Mouse (Mus musculus) CD4-positive helper T cell, adult 2 months (primary cell): ENCODE measurements at regions not wholly inside any gene's neighbourhood (a gene's known extent, or its start where the extent isn't known, plus 50 kb on each side); places are given as distances from the start of the nearest gene placed in this dataset.

ENCODE experiments used
- DNase-seq: peaks from one replicate; pipeline ENCODE4 v3.0.0-alpha.2; 2012; ENCODE audit warnings: low read depth, missing footprints, low spot score

- DNase-seq, result no peak
These were observed 173.5 kb upstream of the Itga4 start for GRCm38 (mm10) chr2:79081769-79082168.

GRCm38 (mm10) chr2:79086280-79086679 is 168.9 kb upstream of the Itga4 start:
- DNase-seq, result no peak

DNA sequence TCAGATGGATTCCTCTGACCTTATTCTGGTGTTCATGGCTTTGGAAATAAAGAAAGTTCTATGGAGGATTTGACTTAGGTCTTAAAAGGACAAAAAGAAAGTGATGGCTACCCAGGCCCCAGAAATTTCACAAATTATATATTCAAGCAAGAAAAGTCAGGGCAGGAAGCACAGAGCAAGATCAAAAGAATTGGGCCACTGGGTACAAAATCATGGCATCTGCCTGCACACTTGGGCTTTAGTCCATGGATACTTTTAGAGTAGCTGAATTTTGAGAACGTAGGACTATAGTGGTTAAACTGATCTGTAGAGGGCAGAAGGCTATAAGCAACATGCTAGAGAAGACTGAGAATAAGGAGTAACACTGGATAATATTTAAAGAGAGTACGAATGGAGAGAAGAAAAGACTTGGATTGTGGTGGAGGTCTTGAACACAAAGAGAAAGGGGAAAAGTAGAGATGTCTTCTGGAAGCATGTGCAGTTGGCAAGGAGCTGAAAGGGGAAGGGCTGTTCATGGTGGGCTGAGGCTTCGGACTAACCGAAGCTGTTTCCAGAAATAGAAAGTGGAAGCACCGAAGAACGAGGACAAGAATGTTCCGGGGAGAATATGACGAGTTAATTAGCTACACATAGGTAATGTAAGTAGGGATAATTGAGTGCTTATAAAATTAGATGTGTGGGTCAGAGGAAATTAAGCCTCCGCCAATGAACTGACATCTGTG is 168.2 kb upstream of the Itga4 start:
- DNase-seq, result peak; percentile 38

DNA sequence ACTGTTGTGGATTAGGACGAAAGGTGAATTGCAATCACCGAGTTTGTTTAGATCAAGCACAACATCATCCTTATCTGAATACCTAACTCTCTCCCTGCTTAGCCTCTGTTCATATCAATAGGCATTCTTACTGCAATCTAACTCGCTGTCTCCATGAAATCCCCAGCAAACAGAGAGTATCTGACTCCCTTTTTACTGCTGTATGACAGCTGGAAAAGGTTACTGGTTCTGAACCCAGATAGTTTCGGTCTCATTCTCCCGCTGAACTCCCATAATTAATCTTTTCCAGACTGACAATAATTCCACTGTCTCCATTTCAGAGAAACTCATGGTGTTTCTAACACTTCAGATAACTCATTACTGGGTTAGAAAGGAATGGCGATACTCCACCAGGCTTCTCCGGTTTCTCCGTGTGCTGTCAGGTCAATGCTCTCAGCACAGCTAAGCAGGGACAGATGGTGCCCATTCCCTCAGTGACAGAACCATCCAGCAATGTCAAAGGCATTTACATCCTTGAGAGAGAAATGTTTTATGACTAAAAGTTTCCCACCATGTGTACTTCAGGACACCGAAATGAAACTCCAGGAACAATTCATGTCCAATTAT is 167.5 kb upstream of the Itga4 start:
- DNase-seq, result no peak

DNA sequence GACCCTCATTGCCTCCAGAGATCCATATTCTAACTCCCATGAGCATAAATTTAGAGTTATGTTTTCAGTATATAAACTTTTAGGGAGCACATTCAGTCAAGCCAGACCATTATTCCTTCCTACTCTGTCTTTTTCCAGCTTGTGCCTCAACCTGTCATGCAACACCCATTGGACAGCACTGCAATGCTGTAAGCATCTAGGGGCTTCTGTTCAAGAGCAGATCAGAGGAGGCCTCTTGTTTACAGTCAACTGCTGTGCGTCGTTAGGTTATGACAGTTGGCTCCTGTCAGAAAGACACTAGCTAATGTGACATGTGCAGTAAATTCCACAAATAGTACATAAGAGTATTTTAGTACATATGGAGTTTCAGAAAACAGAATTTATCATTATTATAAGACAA is 165.0 kb upstream of the Itga4 start:
- no peak for DNase-seq

DNA sequence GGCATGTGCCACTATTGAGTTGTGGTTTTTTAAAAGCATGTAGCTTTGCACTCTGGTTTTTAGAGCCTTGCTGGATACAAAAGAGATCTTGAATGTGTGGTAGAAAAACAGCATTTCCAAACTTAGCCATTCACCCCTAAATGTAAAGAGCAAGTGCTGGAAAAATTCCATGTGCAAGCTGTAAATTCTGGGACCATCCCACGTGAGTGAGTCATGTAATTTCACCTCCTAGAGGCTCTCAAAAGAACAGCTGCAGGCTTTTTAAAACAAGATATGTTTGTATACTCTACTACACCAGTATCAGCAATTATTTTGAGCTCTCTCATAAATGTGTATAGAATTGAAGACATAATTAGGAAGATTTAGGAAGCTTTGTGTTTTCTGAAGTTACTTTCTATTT is 160.9 kb upstream of the Itga4 start:
- no peak for DNase-seq

GRCm38 (mm10) chr2:79096532-79097251 is 158.5 kb upstream of the Itga4 start:
- DNase-seq, result no peak

GRCm38 (mm10) chr2:79099601-79100000 is 155.6 kb upstream of the Itga4 start:
- DNase-seq, result no peak

GRCm38 (mm10) chr2:79111673-79112072 is 143.6 kb upstream of the Itga4 start:
- DNase-seq, result no peak

GRCm38 (mm10) chr2:79112076-79112475 is 143.2 kb upstream of the Itga4 start:
- DNase-seq, result no peak

DNA sequence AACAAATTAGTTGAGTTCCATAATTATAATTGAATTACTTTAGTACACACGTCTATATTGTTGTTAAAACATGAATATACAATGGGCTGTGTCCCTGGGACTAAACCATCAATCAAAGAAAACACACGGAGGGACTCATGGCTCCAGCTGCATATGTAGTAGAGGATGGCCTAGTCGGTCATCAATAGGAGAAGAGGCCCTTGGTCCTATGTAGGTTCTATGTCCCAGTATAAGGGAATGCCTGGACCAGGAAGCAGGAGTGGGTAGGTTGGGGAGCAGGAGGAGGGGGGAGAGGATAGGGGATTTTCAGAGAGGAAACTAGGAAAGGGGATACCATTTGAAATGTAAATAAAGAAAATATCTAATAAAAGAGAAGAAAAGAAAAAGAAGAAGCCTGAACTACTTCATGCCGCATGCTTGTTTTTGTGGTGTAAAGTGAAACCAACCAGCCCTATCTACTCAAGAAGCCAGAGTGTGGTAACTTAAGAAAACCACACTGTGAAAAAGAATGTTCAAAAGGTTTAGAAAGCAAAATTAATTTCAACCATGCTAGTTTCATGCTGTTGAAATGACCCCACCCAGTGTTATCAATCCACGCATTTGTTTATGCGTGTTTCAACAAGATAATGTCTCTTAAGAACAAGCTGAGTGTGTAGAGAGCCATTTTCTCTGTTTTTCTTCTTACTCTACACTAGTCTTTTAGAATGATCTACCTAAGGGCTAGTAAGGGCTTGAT is 134.4 kb upstream of the Itga4 start:
- DNase-seq, result peak; percentile 70

DNA sequence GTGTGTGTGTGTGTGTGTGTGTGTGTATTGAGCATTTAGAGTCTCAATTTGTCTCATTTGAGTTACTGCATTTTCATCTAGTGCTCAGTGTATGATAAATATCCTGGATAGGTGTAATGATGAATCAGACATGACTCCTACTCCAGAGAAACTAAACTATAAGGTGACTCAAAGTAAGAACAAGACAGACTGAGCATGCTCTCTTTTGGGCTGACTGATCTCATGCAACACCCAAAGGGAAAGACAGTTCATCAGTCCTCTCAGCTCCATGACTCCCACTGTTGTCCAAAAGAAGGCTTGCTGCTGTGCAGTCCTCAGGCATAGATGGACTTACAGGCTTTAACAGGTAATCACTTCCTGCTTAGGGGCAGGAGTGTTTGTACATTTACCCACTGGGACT is 132.7 kb upstream of the Itga4 start:
- DNase-seq, result no peak

- peak; percentile 78 for DNase-seq
These were observed 130.8 kb upstream of the Itga4 start for GRCm38 (mm10) chr2:79124272-79124976.

DNA sequence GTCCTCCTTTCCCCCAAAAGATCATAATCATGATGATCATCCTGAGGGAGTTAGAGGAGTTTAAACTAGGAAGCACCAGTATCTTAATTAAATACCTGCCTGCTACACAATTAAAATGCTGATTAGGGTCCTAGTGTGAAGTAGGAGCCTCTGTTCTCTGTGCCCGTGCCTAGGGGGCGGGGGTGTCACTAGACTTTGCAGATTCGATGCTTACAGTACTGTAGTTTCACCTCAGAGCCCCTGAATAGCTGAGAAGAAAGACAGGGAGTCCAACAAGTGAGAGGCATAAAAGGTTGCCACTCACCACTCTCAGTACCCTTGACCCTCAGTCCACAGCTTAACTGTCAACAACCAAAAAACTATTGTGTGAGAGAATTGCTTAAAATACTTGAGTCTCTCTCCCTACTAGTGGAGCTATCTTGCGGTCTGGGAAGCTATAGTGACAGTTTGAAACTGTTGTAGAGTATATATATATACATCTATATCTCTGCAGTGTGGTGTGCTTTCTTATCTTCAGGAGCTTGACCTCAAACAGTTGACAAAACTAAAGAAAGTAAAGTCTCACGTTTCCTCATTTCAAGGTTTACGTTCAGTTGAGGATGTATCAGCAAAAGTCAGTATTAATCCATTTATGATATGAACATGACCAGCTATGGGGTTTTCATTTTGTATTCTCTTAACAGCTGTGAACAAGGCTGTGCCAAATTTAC is 128.9 kb upstream of the Itga4 start:
- no peak for DNase-seq

DNA sequence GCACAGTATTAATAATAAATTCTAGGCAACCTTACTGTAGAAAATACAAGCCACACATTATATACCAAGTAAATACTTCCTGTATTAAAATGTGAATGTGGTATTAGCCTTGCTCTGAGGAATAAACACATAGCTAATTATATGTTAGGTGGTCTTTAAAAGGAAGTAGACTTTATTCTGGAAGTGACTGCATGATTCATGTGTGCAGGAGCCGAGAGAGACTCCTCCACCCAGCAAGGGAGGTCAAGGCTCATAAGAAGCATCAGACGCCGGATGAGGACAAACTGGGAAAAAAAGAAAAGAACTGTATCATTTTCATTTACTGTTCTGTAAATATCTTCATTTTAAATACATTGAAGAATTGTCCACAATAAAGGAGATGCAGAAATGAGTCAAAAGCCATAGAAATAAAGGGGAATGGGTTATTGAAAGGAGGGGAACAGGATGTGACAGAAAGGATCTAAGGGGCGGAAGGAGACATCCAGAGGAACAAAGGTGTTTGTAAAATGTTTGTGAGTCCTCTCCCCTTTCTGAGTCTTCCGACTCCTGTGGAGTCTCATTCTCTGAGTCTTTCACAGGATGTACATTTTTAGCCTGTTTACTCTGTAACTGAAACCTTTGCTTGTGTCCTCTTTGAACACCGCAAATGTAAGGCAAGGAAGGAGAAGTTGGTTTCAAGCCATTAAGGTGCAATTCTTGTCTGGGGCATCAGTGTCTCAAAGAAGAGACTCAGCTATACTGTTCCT is 128.1 kb upstream of the Itga4 start:
- peak; percentile 60 for DNase-seq

GRCm38 (mm10) chr2:79127822-79128221 is 127.4 kb upstream of the Itga4 start:
- DNase-seq, result no peak

DNA sequence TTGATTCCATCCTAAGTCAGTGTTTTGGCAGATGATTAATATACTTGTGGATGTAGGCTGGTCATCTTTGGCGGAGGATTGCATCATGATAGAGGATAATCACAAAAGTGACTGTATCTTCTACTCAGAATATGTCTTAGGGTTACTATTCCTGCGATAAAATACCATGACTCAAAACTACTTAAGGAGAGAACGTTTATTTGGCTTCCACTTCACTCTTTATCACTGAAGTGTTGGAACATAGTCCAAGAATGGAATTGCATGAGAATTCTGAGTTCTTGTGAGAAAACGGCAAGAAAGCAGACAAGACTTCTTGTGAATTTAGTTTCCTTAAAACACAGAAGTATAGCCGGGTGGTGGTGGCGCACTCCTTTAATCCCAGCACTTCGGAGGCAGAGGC is 124.6 kb upstream of the Itga4 start:
- DNase-seq, result no peak

- no peak for DNase-seq
These were observed 124.0 kb upstream of the Itga4 start for GRCm38 (mm10) chr2:79131235-79131634.

GRCm38 (mm10) chr2:79131743-79132517 is 123.3 kb upstream of the Itga4 start:
- DNase-seq, result no peak

DNA sequence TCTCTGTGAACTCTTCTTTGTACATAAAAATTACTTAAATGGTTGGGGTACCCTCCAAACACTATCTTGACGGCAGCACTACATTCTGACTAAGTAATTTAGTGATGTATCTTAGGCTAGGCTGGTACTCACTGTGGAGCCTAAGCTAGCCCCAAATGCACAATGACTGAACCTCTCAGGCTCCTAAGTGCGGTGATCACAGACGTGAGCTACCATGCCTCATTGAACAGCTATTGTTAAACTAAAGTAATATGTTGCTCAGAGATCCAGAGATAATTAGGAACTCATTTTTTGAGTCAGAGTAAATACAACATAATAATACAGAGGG is 122.7 kb upstream of the Itga4 start:
- DNase-seq, result no peak
